Mouse (Mus musculus): Measurements from ENCODE around the gene Mphosph8. TPM values are rescaled to one million over a fixed set of nuclear protein-coding genes. Genes with fewer than 3 reads are reported as not detected.

Mphosph8 gene
- total RNA-seq, 2 experiments from 2014 or later: 48.1 to 56.7 TPM

Other genes starting within 250 kb of the Mphosph8 start
- gene Cenpj, start 92.8 kb upstream of the Mphosph8 start, total RNA-seq (2021): 1 to 10 TPM; 3.9 to 4.5 TPM
- gene Parp4, start 92.6 kb upstream of the Mphosph8 start, total RNA-seq (2021): 1 to 10 TPM; 1.8 to 3.6 TPM
- 10 to 100 TPM; 70.5 to 80.4 TPM for gene Pspc1, start 110.1 kb downstream of the Mphosph8 start, total RNA-seq (2021)
- gene Zmym5, start 143.5 kb downstream of the Mphosph8 start, total RNA-seq (2021): 10 to 100 TPM; 27.0 to 27.2 TPM
- gene Zmym2, start 218.4 kb downstream of the Mphosph8 start, total RNA-seq (2021): 10 to 100 TPM; 82.9 to 88.8 TPM